Mouse (Mus musculus) embryo, embryonic 10 days (tissue): ENCODE measurements around the gene Tex38.
A peak's percentile ranks its signal among the peaks of the same experiment; 100 is the strongest.

ENCODE experiments used
- DNase-seq: peaks from one replicate; pipeline ENCODE4 v3.0.0-alpha.2; 2015; ENCODE audit warnings: low spot score

The Tex38 gene

GRCm38 (mm10) chr4:115780918-115781317, at the start of gene Tex38:
Gene Tex38 (minus strand): TSS chr4:115781018.
- no peak for DNase-seq

DNA sequence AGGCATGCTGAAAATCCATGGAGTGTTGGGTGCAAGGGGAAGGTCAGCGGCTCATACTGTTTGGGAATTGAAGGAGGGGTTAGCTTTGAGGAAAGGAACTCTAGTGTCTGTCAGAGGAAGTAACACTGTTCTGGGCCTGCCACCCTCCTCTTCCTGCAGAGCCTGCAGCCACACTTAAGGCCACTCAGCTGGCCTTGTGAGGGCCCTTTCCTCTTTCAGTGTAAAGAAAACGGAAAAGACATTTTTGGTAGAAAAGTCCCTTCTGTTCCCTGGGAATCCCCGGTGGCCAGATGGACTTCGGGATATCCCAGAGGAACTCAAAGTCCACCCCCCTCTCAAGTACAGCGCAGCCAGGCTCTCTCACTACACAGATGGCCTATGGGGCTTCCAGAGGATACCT, 49.7 kb upstream of the Tex38 start:
- no peak for DNase-seq

DNA sequence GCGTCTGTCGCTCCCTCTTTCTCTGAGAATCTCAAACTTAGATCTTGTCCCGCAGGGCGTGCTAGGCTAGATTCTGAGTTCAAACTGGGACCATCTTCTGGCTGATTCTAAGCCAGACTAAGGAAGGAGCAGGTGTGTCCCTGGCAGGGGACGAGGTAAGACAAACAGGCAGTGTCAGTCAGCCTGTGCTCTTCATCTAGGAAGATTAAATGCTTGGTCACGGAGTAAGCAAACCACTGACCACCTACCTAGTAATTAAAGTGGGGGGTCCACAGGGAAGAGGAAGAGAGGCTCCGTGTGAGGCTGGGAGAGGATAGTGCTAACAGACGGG, 47.7 kb upstream of the Tex38 start:
- DNase-seq = no peak

GRCm38 (mm10) chr4:115827888-115828571, 47.2 kb upstream of the Tex38 start, which contains the start of gene Mob3c:
Gene Mob3c (plus strand): TSS chr4:115828092.
- peak; percentile 91 for DNase-seq

DNA sequence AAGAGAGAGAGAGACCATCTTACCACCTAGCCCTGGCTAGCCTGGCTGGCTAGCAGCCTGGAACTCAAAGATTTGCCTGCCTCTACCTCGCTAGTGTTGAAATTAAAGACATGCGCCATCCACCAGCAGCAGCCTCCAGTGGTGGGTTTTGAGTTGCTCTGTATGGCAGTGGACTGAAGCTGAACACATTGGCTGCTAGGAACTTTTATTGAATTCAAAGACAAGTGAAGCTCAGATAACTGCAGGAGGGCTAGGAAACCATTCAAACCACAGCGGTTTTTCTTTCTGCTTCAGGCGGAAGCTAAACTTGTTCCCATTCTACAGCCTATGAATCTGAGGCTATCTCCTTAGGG, 46.7 kb upstream of the Tex38 start:
- DNase-seq = peak; percentile 37

DNA sequence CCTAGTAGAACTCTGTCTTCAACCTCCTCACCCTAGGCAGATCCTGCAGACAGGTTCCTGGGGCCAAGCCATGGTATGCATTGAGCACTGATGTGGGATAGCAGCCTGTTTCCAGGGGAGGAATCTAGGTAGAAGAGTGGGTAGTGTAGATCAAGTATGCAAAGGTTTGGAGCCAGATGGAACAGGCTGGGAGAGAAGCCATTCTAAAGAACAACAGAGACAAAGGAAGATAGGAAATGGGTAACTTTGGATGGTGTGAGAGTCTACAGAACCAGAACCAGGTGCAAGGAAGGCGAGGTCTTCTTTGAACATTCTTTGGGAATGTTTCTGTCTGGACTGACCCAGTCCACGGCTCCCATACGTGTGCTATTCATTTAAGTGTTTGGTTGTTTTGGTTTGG, 46.2 kb upstream of the Tex38 start:
- no peak for DNase-seq

DNA sequence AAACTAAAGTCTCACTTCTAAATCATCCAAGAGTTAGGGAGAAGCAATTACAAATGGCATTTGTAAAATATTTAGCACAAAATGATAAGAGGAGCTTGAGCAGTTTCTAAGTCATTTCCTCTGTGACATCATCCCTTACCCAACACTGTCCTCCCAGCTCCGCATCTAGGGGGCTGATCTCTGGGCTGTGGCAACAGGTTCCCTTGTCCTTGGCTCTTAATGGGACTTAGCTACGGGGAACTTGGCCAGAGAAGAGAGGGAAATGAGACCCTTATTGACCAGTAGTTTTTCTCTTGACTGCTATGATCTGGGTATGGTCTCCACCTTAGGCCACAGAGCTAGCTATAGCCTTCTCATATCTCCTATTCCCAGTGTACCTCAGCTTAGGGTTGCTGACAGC, 44.5 kb upstream of the Tex38 start:
- no peak for DNase-seq

- DNase-seq = no peak
These were observed 43.4 kb upstream of the Tex38 start for GRCm38 (mm10) chr4:115824178-115824577.

- no peak for DNase-seq
These were observed 41.1 kb upstream of the Tex38 start for GRCm38 (mm10) chr4:115821928-115822327.

DNA sequence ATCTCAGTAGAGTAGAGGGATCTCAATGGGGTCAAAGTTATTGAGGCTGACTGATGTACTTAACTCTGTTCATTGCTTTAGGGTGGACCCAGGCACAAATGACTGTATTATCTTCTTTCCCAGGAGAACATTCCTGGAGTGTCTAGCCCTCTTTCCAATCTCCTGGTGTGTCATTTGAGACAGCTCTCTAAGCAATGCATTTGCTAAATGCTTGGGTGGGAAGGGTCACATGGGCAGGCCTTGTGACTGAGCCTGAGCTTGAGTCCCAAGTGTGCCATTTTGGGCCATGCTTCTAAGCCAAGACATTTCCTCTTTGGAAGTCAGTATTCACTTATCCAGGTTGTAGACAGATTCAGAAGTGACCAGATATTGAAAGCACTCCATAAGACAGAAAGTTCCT, 40.6 kb upstream of the Tex38 start:
- DNase-seq = no peak

- no peak for DNase-seq
These were observed 40.1 kb upstream of the Tex38 start for GRCm38 (mm10) chr4:115820944-115821343.

GRCm38 (mm10) chr4:115820199-115820598, 39.4 kb upstream of the Tex38 start:
- no peak for DNase-seq

- no peak for DNase-seq
These were observed 34.8 kb upstream of the Tex38 start for GRCm38 (mm10) chr4:115815606-115816005.

GRCm38 (mm10) chr4:115812326-115812725, 31.5 kb upstream of the Tex38 start:
- no peak for DNase-seq

DNA sequence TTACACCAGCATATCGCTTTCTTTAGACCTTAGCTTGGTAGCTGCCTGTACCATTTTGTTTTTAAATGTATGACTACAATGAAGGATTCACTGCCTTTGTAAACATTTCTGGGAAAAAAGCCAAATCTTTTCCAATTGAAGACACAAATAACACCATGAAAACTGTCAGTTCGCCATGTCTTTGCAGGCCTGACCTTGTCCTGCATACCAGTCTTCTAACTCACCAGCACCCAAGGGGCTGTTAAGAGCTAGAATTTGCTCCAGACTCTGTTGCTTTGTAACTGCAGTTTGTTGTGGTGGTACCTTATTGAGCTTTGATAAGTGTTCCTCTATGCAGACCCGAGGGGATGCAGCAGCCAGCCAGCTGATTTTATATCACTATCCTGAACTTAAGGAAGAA, 19.2 kb upstream of the Tex38 start:
- DNase-seq = no peak

- no peak for DNase-seq
These were observed 14.5 kb upstream of the Tex38 start for GRCm38 (mm10) chr4:115795360-115795759.

DNA sequence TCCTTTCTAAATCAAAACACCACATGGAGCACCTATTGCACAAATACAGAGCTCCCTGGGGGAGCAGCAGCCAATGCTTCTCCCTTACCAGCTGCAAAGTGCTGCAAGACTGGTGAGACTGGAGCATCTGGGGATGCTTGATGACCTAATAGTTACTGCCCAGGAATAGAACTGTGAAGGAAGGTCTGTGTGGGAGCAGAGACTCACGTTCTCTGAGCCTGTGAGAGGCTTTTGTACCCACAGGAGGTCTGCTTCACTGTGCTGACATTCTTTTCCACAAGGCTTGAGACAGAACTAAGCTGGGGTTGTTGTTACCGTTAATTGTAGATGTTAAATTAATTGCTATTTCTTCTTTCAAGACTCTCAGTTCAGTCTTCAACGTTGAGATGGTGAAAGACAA, 10.0 kb upstream of the Tex38 start:
- DNase-seq = no peak

DNA sequence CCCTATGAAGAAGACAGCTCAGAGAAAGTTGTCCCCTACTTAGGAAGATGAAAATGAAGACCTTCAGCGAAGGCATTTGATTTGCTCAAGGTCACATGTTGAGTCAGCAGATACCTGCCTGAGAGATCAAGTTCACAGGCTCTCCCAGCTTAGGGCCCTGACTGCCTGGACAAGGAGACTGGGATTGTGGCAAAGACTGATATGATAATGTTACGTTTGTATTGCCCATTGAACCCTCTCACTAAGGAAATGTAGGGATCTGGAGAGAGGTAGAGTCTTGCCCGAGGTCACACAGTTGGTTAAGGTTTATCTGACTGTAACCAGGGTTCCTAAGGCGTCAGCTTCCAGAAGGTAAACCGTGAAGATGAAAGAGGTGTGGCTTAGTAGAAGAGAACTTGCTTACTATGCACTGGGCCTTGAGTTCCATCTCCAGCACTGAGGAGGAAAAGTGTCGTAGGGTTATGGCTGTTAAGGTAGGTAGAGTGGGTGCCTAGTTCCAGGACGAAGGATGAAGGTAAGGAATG, 4.8 kb upstream of the Tex38 start:
- no peak for DNase-seq

DNA sequence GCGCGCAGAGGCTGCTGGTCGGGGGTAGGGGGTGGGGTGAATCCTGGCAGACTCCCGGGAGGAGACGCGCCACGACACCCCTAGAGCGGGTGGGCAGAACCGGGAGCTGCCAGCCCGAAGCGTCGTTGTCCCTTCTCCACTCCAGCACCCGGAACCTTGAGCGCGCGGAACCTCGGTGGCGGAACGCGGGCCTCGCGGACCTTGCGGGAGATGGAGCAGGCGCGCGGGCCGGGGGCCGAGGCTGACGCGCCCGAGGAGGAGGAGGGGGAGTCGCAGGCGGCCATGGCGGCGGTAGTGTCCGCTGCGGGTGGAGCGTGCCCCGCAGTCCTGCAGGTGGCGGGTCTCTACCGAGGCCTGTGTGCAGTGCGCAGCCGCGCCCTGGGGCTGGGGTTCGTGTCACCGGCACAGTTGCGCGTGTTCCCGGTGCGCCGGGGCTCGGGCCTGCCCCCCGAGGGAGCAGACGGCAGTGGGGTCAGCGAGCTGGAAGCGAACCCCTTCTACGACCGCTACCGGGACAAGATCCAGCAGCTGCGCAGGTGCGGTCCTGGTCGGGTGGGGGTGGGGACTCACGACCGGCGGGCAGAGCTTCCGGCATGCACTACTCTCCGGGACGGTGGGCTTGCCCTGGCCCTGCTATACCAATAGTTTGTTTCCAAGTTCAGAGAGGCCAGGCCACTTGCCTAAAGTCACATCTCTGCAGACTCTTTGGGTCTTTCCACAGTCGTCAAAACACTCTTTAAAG, 4.1 kb upstream of the Tex38 start, which contains the start of gene Atpaf1:
Atpaf1 (plus strand) TSS at position 44 of the 742 bp plus-strand sequence.
- DNase-seq = peak; percentile 74

DNA sequence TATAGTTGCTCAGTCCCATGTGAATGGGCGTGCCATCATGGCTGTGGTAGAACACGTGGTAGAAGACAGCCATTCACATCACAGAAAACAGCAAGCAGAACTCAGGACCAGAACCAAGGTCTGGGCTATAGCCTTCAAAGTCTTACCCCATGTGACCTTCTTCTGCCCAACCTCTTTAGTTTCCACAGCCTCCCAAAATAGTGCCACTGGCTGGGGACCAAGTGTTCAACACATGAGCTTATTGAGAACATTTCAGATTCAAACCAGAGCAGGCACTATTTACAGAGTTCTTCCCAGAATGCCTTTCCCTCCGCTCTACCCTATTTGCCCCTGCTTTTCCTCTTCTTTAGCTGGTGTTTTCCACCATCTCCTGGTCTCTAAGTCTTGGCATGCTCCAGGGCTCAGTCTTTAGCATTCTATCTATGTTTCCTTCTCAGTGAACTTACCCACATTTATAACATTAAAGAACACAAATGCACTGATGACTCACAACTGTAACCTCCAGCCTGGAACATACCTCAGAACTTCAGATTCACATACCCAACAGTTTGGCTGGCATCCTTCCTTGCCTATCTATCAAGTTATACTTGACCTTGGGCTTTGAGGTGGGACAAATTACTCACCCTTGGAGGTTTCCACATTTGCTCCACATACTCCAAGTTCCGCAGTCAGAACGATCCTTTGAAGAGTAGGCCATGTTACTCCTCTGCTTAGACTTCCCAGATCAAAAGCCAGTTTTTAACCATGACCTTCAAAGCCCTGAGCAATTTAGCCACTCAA, 1.4 kb upstream of the Tex38 start:
- no peak for DNase-seq

- DNase-seq = no peak
These were observed 549 bp downstream of the Tex38 start for GRCm38 (mm10) chr4:115780269-115780668.

GRCm38 (mm10) chr4:115777627-115778026, 3.2 kb downstream of the Tex38 start:
- DNase-seq = no peak

- no peak for DNase-seq
These were observed 5.8 kb downstream of the Tex38 start for GRCm38 (mm10) chr4:115775056-115775455.
